Mouse (Mus musculus) MEL (cell line): ENCODE results near the gene Emp2. TPM values are rescaled to one million over a fixed set of nuclear protein-coding genes. Genes with fewer than 3 reads are reported as not detected.

Source experiments
- DNase-seq: peaks from one replicate; pipeline ENCODE4 v3.0.0; 2011; ENCODE audit warnings: low read depth, low spot score
- H3K27ac ChIP-seq: 2 replicates; pipeline ENCODE4 v1.5.1; 2012; ENCODE audit warnings: low read depth, mild to moderate bottlenecking, control low read depth, low read length, moderate library complexity; ENCODE audit not compliant: control insufficient read depth
- H3K27me3 ChIP-seq, 2 experiments: fragments of 150-350 bp in 1 of 2; sonication (generic) in 1 of 2; 2 replicates each; pipeline ENCODE4 v1.6.1; 2012; ENCODE audit warnings: low read length in 2 of 2, mild to moderate bottlenecking in 2 of 2, improper control_type of control experiment in 1 of 2, moderate library complexity in 1 of 2; ENCODE audit not compliant: insufficient read depth in 2 of 2, control insufficient read depth in 1 of 2
- H3K36me3 ChIP-seq, 2 experiments: 2 replicates each; pipeline ENCODE4 v1.6.1; 2012 to 2014; ENCODE audit warnings: low read length in 2 of 2, improper control_type of control experiment in 1 of 2, inconsistent platforms in 1 of 2, mild to moderate bottlenecking in 1 of 2; ENCODE audit not compliant: insufficient read depth in 2 of 2, control insufficient read depth in 1 of 2
- H3K4me1 ChIP-seq, 2 experiments: fragments of 150-350 bp in 1 of 2; sonication (generic) in 1 of 2; 2 replicates each; pipeline ENCODE4 v1.6.1; 2012; ENCODE audit warnings: low read length in 2 of 2, improper control_type of control experiment in 1 of 2, mild to moderate bottlenecking in 1 of 2; ENCODE audit not compliant: insufficient read depth in 2 of 2, control insufficient read depth in 1 of 2
- H3K4me3 ChIP-seq, 2 experiments: fragments of 150-350 bp in 1 of 2; sonication (generic) in 1 of 2; 2 replicates each; pipeline ENCODE4 v1.5.1; 2012; ENCODE audit warnings: low read depth in 2 of 2, low read length in 2 of 2, mild to moderate bottlenecking in 2 of 2, moderate library complexity in 2 of 2, control low read depth in 1 of 2, improper control_type of control experiment in 1 of 2; ENCODE audit not compliant: control insufficient read depth in 1 of 2, insufficient read depth in 1 of 2
- H3K79me2 ChIP-seq: 2 replicates; pipeline ENCODE4 v1.6.1; 2012; ENCODE audit warnings: mild to moderate bottlenecking, low read length, moderate library complexity; ENCODE audit not compliant: control insufficient read depth, poor library complexity, insufficient read depth
- H3K9ac ChIP-seq: 2 replicates; pipeline ENCODE4 v1.6.1; 2012; ENCODE audit warnings: low read depth, mild to moderate bottlenecking, control low read depth, low read length, moderate library complexity; ENCODE audit not compliant: control insufficient read depth, poor library complexity, severe bottlenecking
- H3K9me3 ChIP-seq: fragments of 150-350 bp; sonication (generic); replicated peaks from 2 replicates; pipeline ENCODE4 v1.6.1; 2012; ENCODE audit warnings: mild to moderate bottlenecking, low read length, improper control_type of control experiment, moderate library complexity; ENCODE audit not compliant: insufficient read depth
- BHLHE40 ChIP-seq: IDR thresholded peaks from 2 replicates; pipeline ENCODE4 v1.6.1; 2012; ENCODE audit warnings: low read depth, mild to moderate bottlenecking, inconsistent platforms, low read length, improper control_type of control experiment, borderline replicate concordance
- CHD1 ChIP-seq: IDR thresholded peaks from 2 replicates; pipeline ENCODE4 v1.6.1; 2012; ENCODE audit warnings: low read depth, mild to moderate bottlenecking, inconsistent platforms, low read length, improper control_type of control experiment
- CTCF ChIP-seq, 3 experiments: IDR thresholded peaks in 2 of 3; conservative IDR thresholded peaks in 1 of 3; 2 replicates each; pipeline ENCODE4 v1.5.1; 2011 to 2012; ENCODE audit warnings: low read length in 3 of 3, low read depth in 2 of 3, mild to moderate bottlenecking in 2 of 3, improper control_type of control experiment in 1 of 3, inconsistent platforms in 1 of 3, mixed read lengths in 1 of 3, moderate library complexity in 1 of 3; ENCODE audit not compliant: control insufficient read depth in 1 of 3, insufficient read depth in 1 of 3, poor library complexity in 1 of 3, severe bottlenecking in 1 of 3
- E2F4 ChIP-seq: IDR thresholded peaks from 2 replicates; pipeline ENCODE4 v1.6.1; 2011; ENCODE audit warnings: low read depth, low read length, improper control_type of control experiment, borderline replicate concordance
- ELF1 ChIP-seq: IDR thresholded peaks from 2 replicates; pipeline ENCODE4 v1.6.1; 2014; ENCODE audit warnings: low read depth, mild to moderate bottlenecking, inconsistent platforms, low read length, improper control_type of control experiment, moderate library complexity
- EP300 ChIP-seq, 2 experiments: IDR thresholded peaks; 2 replicates each; pipeline ENCODE4 v1.6.1; 2011; ENCODE audit warnings: improper control_type of control experiment in 2 of 2, low read length in 2 of 2, low read depth in 1 of 2, mild to moderate bottlenecking in 1 of 2
- ETS1 ChIP-seq: IDR thresholded peaks from 2 replicates; pipeline ENCODE4 v1.6.1; 2012; ENCODE audit warnings: low read depth, mild to moderate bottlenecking, inconsistent platforms, low read length, improper control_type of control experiment, moderate library complexity
- JUND ChIP-seq: IDR thresholded peaks from 2 replicates; pipeline ENCODE4 v1.6.1; 2011; ENCODE audit warnings: low read depth, mild to moderate bottlenecking, improper control_type of control experiment, low read length
- KAT2A ChIP-seq: conservative IDR thresholded peaks from 2 replicates; pipeline ENCODE4 v1.6.1; 2012; ENCODE audit warnings: low read depth, low read length, improper control_type of control experiment, inconsistent platforms
- MYB ChIP-seq: IDR thresholded peaks from 2 replicates; pipeline ENCODE4 v1.6.1; 2011; ENCODE audit warnings: mild to moderate bottlenecking, low read depth, low read length, improper control_type of control experiment
- NRF1 ChIP-seq: IDR thresholded peaks from 2 replicates; pipeline ENCODE4 v1.6.1; 2014; ENCODE audit warnings: low read depth, mild to moderate bottlenecking, inconsistent platforms, low read length, improper control_type of control experiment, moderate library complexity; ENCODE audit not compliant: poor library complexity, insufficient read depth, severe bottlenecking
- RCOR1 ChIP-seq: IDR thresholded peaks from 2 replicates; pipeline ENCODE4 v1.6.1; 2012; ENCODE audit warnings: low read depth, mild to moderate bottlenecking, inconsistent platforms, low read length, improper control_type of control experiment
- SIN3A ChIP-seq: IDR thresholded peaks from 2 replicates; pipeline ENCODE4 v1.6.1; 2012; ENCODE audit warnings: low read length, improper control_type of control experiment, inconsistent platforms
- SMC3 ChIP-seq: IDR thresholded peaks from 2 replicates; pipeline ENCODE4 v1.6.1; 2011; ENCODE audit warnings: low read depth, low read length, improper control_type of control experiment
- TAL1 ChIP-seq: IDR thresholded peaks from 2 replicates; pipeline ENCODE4 v1.6.1; 2012; ENCODE audit warnings: mild to moderate bottlenecking, inconsistent platforms, low read length, moderate library complexity, mixed read lengths
- TBP ChIP-seq: IDR thresholded peaks from 2 replicates; pipeline ENCODE4 v1.8.0; 2011; ENCODE audit warnings: low read depth, low read length, improper control_type of control experiment
- USF1 ChIP-seq: IDR thresholded peaks from 2 replicates; pipeline ENCODE4 v1.6.1; 2014; ENCODE audit warnings: low read depth, mild to moderate bottlenecking, inconsistent platforms, low read length, improper control_type of control experiment, moderate library complexity
- USF2 ChIP-seq, 2 experiments: IDR thresholded peaks; 2 replicates each; pipeline ENCODE4 v1.6.1; 2011 to 2012; ENCODE audit warnings: improper control_type of control experiment in 2 of 2, low read length in 2 of 2, borderline replicate concordance in 1 of 2, inconsistent platforms in 1 of 2, low read depth in 1 of 2, mild to moderate bottlenecking in 1 of 2; ENCODE audit not compliant: insufficient read depth in 1 of 2
- ZC3H11A ChIP-seq: IDR thresholded peaks from 2 replicates; pipeline ENCODE4 v1.6.1; 2012; ENCODE audit warnings: low read depth, mild to moderate bottlenecking, inconsistent platforms, low read length, improper control_type of control experiment
- ZKSCAN1 ChIP-seq: IDR thresholded peaks from 2 replicates; pipeline ENCODE4 v1.6.1; 2012; ENCODE audit warnings: low read depth, mild to moderate bottlenecking, inconsistent platforms, low read length, improper control_type of control experiment, moderate library complexity
- polyA plus RNA-seq, 2 experiments: library from polyadenylated mRNA; stranded (reverse) in 1 of 2; unstranded in 1 of 2; fragments of >175 nt in 1 of 2; fragments of >200 nt in 1 of 2; gene quantifications; 2 replicates each; pipeline versions ENCODE4 v1.2.1 to v1.2.4; 2012; ENCODE audit warnings: low replicate concordance in 2 of 2, low read depth in 1 of 2; ENCODE audit not compliant: insufficient read length in 2 of 2, insufficient read depth in 1 of 2, missing spikeins in 1 of 2
- total RNA-seq: library from RNA; depleted of rRNA; stranded (reverse); fragments of 300-350 nt; gene quantifications from 2 replicates; pipeline ENCODE4 v1.2.3, GENCODE M21; 2012

Gene Emp2
- total and polyA plus RNA-seq, 3 experiments = not detected

DNA sequence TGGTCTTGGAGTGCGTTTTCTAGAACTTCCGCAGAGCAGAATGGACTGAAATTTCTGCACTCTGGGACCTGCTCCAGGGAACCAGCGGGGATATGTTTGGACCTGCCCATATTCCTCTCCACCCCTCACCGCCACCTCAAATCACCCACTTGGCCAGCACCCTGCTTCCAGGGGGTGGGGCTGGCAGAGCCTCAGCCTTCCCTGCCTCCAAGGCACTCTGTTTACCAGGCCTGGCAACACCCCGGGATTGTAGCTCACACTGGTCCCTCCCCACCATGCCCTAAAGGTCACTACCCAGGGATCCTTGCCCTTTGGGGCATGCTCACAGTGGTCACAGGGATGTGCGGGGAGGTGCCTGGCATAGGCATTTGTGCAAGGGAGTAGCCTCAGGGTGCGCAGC is 33.8 kb upstream of the Emp2 start:
- Histone ChIP-seq H3K9ac (no peak overlapping the region), H3K4me1 (no peaks in the 10 kb centered on the region), H3K9me3 (no peaks in the 10 kb centered on the region), H3K27ac (no peak overlapping the region), H3K36me3 (no peaks in the 10 kb centered on the region), H3K4me3 (no peak overlapping the region), H3K79me2 (no peaks in the 10 kb centered on the region), H3K27me3 (no peaks in the 10 kb centered on the region)
- no peak for TF ChIP-seq NRF1
- TF ChIP-seq ZC3H11A = no peak
- TF ChIP-seq KAT2A = no peak
- DNase-seq = no peak

- no peaks in the 10 kb centered on the region for H3K79me2 ChIP-seq
- no peaks in the 10 kb centered on the region for H3K4me1 ChIP-seq
- H3K27ac ChIP-seq = no peak overlapping the region
- H3K9ac ChIP-seq = no peak overlapping the region
- no peak for DNase-seq
- no peaks in the 10 kb centered on the region for H3K9me3 ChIP-seq
- TF ChIP-seq CTCF (IDR thresholded peaks at IDR 0.05 in 2 of 3, conservative IDR thresholded peaks at IDR 0.05 in 1 of 3; ENCODE audit: control insufficient read depth in 1 of 3, insufficient read depth in 1 of 3, low read depth in 2 of 3, low read length in 3 of 3, poor library complexity in 1 of 3, severe bottlenecking in 1 of 3) = no peak
- TF ChIP-seq MYB = no peak
- no peak for TF ChIP-seq CHD1
- TF ChIP-seq, all 39 proteins: peak for 0
- Histone ChIP-seq H3K4me3 (no peak overlapping the region), H3K27me3 (no peaks in the 10 kb centered on the region; a peak in 1 of 4 replicates), H3K36me3 (no peaks in the 10 kb centered on the region)
Observed at GRCm38 (mm10) chr16:10341110-10341509, 27.3 kb upstream of the Emp2 start.

GRCm38 (mm10) chr16:10339930-10340329 is 26.2 kb upstream of the Emp2 start:
- H3K27me3 ChIP-seq = no peaks in the 10 kb centered on the region; a peak in 1 of 4 replicates
- TF ChIP-seq SMC3 (no peak), ELF1 (no peak), TBP (no peak), ZKSCAN1 (no peak), USF1 (no peak), ZC3H11A (no peak), SIN3A (no peak), TAL1 (no peak), ETS1 (no peak), BHLHE40 (no peak), JUND (no peak), KAT2A (no peak), CHD1 (no peak), E2F4 (no peak), RCOR1 (no peak), USF2 (IDR thresholded peaks at IDR 0.05; ENCODE audit: borderline replicate concordance in 1 of 2, insufficient read depth in 1 of 2, low read depth in 1 of 2, low read length in 2 of 2) (no peak), EP300 (IDR thresholded peaks at IDR 0.05; ENCODE audit: low read depth in 1 of 2, low read length in 2 of 2) (no peak)
- H3K36me3 ChIP-seq = no peaks in the 10 kb centered on the region
- H3K79me2 ChIP-seq = no peaks in the 10 kb centered on the region
- H3K4me1 ChIP-seq = no peaks in the 10 kb centered on the region
- H3K9ac ChIP-seq = no peak overlapping the region
- H3K27ac ChIP-seq = no peak overlapping the region
- no peak overlapping the region for H3K4me3 ChIP-seq
- no peaks in the 10 kb centered on the region for H3K9me3 ChIP-seq
- no peak for DNase-seq
